Mouse (Mus musculus): Measurements from ENCODE around the gene Nos1ap.
A peak's percentile ranks its signal among the peaks of the same experiment; 100 is the strongest.

Nos1ap gene

DNA sequence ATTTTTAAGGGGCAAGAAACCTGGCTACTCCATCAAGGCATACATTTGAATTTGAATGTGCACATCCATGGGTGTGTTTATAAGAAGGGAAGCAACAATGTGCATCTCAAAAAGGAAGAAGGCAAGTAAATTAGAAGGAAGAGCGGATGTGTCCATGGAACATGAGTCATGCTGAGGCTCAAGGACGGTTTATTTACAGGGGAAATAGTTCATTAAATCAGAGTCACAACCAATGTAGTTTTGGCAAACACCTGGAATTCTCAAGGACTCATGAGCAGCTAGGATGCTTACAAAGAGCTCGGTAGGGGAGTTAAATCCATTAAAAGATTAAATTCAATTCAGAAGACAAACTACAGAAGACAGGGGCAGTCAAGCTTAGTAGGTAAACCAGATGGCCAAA is 169.7 kb downstream of the Nos1ap start:
- no peak for DNase-seq (ENCODE audit: low read depth, low spot score)

- DNase-seq (ENCODE audit: low read depth, low spot score), result no peak
These were observed 171.5 kb downstream of the Nos1ap start for GRCm38 (mm10) chr1:170418131-170418530.

DNA sequence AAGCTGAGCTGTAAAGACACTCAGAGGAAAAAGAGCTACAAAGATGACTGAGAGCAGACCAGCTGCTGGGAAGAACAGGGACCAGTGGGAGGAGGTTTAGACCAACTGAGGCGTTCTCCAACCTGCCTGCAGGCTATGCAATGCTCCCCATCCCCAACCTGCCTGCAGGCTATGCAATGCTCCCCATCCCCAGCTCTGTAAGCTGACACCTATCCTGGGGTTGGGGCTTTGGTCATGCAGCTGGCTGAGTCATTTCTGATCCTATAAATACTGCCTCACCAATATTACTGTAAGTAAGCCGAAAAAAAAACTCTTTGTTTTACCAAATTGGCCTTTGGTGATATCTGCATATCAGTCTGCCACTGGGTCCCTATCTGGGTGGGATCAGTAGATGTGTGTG is 172.7 kb downstream of the Nos1ap start:
- no peak for DNase-seq (ENCODE audit: low read depth, low spot score)

DNA sequence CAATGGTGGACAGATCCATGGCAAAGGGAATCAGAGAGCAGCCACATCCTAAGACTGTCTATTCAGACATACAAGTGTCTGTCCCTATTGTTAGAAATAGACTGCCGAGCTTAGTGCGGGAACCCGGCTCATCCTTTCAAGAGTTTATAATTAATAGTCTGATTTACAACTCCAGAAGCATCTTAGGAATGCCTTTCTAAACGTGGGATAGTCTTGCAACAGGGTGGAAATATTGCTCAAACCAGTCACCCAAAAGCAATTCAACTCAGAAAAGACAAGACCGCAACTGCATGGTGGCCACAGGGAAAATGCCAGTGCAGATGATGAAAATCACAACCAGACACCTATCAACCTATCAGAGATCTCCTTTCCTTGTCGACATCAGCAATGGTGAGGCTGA is 173.5 kb downstream of the Nos1ap start:
- no peak for DNase-seq (ENCODE audit: low read depth, low spot score)

DNA sequence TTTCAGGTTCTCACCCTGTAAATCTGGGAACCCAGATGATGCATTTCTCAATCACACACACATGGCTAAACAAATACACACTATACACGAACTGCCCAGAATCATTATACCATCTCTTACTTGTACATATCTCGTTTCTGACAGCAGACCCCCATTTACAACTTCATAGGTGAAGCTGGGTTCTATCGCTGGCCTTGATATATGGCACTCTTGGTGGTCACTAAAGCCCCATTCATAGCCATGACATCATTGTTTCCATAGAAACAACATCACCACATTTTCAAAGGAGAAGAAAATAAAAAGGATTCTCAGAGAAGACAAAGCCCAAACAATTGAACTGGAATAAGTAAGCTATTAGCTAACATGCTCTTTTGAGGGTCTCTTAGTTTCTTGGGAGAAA is 174.3 kb downstream of the Nos1ap start:
- peak; percentile 53 for DNase-seq (ENCODE audit: low read depth, low spot score)

GRCm38 (mm10) chr1:170410402-170411191 is 179.1 kb downstream of the Nos1ap start:
- no peak for DNase-seq (ENCODE audit: low read depth, low spot score)

DNA sequence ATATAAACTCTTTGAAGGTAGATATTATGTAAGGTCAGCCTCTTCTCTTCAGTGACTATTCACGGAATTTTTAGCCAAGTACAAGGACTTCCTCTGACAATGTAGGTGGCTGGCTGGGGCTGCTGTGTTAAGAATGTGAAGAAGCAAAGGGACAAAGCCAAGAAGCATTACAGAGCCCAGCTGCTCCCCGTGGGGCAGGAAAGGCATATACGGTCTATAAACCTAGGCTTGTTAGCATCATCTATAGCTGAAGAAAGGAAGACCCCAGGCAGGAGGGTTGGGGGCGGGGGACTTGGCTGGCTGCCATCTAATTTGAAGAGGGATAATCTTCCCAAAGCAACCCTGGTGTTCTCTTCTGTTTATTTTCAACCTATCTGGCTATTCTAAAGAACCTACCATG is 180.6 kb downstream of the Nos1ap start:
- no peak for DNase-seq (ENCODE audit: low read depth, low spot score)

DNA sequence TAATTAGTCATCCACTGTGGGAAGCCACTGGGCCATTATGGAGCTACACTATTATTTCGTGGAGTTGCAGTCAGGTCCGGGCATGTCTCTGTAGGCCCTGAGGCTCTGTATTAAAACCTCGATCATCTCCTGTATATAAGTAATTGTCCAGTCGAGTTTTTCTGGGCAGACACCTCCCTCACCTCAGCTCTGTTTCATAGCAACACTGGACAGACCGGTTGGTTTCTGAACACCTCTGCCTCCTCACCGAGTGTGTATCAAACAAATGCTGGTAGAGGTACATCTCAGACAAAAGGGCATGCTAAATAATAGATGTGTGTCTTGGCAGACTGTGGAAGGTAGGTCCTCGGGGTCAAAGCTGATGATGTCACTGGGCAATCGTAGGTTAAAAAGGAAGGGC is 182.7 kb downstream of the Nos1ap start:
- no peak for DNase-seq (ENCODE audit: low read depth, low spot score)

GRCm38 (mm10) chr1:170405152-170405551 is 184.5 kb downstream of the Nos1ap start:
- no peak for DNase-seq (ENCODE audit: low read depth, low spot score)

DNA sequence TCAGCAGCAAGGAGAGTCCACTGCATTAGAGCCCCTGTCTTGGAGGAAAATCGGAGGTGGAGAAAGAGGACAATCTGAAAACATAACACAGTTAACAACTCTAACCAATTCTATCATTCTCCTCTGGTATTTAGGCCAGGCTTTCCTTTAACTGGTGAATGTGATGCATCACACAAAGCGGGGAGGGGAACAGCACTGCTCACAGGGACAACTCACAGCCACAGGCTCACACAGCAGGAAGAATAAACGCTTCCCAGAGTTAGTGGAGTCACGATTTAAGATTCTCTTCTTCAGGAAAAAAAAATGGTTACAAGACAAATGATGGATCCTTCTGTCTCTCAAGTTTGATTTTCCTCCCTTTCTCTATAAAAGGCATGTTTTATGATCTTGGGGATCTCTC is 187.0 kb downstream of the Nos1ap start:
- no peak for DNase-seq (ENCODE audit: low read depth, low spot score)

- no peak for DNase-seq (ENCODE audit: low read depth, low spot score)
These were observed 190.8 kb downstream of the Nos1ap start for GRCm38 (mm10) chr1:170398866-170399265.

GRCm38 (mm10) chr1:170395101-170395500 is 194.6 kb downstream of the Nos1ap start:
- DNase-seq (ENCODE audit: low read depth, low spot score), result no peak

- DNase-seq (ENCODE audit: low read depth, low spot score), result no peak
These were observed 195.0 kb downstream of the Nos1ap start for GRCm38 (mm10) chr1:170394641-170395040.

GRCm38 (mm10) chr1:170392771-170393728 is 196.6 kb downstream of the Nos1ap start:
- DNase-seq (ENCODE audit: low read depth, low spot score), result no peak

DNA sequence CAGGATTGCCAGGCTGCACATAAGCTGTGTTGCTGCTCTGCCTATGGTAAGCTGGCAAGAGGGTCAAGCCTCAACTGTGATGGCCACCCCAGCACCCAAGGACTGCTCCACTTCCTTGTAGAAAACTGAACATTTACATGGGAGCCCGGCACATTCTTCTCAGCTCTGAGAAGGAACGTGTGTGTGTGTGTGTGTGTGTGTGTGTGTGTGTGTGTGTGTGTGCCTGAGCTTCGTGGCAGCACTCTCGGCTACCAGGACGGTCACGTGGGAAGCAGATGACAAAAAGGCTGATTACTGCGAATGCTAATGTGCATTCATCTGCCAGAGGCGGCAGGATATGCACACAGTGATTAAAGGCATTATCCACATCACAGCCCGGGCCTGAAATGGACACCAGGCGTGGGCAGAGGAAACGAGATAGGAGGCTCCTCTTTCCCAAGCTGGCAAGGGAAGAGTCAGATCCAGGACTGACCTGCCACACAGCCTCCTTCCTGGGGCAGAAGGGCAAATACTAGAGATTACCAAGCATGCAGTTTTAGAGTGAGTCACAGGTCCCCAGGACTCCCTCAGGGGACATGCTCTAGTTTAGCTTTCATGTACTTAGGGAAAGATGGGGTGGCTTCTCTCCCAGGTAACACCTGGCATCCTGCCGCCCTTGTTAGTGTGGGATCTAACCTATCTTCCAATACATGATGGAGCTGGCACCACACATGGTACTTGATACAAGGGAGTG is 202.3 kb downstream of the Nos1ap start:
- DNase-seq (ENCODE audit: low read depth, low spot score), result no peak

- no peak for DNase-seq (ENCODE audit: low read depth, low spot score)
These were observed 204.2 kb downstream of the Nos1ap start for GRCm38 (mm10) chr1:170385416-170385815.

- DNase-seq (ENCODE audit: low read depth, low spot score), result no peak
These were observed 206.1 kb downstream of the Nos1ap start for GRCm38 (mm10) chr1:170383530-170383929.

- DNase-seq (ENCODE audit: low read depth, low spot score), result no peak
These were observed 208.2 kb downstream of the Nos1ap start for GRCm38 (mm10) chr1:170381457-170381856.

- no peak for DNase-seq (ENCODE audit: low read depth, low spot score)
These were observed 209.2 kb downstream of the Nos1ap start for GRCm38 (mm10) chr1:170380505-170380904.

DNA sequence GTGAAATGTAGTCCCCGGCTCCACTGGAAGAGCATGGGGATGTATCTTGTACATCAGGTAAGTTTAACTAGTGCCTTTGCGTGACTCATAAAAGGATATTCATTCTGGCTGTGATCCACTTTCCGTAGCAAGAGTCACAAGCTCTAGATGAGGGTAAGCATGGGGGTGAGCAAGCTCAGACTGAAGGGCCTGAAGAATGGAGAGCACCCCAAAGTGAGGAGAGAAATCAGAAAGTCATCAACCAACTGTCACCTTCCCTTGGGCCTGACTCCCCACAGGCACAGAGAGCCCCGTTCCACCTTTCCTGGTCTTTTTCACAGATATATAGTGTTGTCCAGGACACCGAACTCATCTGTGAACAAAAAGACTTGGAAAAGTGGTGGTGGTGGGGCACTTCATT is 213.9 kb downstream of the Nos1ap start:
- DNase-seq (ENCODE audit: low read depth, low spot score), result no peak

GRCm38 (mm10) chr1:170373750-170374149 is 215.9 kb downstream of the Nos1ap start:
- no peak for DNase-seq (ENCODE audit: low read depth, low spot score)

DNA sequence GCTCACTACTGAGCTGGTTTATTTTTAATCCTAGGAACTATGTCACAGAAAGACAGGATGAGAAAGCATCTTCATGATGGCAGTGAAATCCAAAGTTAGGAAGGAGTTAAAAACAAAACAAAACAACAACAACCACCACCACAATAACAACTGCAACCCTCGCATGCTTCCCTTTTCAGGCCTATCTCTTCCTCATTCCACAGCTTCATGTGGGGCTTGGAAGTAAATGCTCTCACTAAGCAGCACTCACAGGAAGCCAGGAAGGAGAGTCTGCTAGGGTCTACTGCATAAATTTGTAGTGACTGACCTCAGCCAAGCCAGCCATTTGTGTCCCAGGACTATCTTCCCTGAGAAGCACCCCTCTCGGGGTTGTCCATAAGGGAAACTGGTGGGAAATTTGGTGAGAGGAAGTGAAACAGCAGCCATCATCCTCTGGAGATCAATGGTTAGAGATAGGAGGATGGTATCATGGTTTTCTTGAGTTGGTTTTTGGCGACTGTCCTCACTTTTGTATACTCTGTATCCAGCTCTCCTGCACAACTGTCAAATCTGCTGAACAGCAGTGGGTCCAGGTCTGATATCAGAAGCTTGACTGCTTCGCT is 218.4 kb downstream of the Nos1ap start:
- DNase-seq (ENCODE audit: low read depth, low spot score), result no peak

Data from mesoderm, embryonic 11.5 days (tissue).